Mouse (Mus musculus) forebrain, embryonic 14.5 days (tissue): ENCODE measurements at regions not wholly inside any gene's neighbourhood (a gene's known extent, or its start where the extent isn't known, plus 50 kb on each side); places are given as distances from the start of the nearest gene placed in this dataset.
A peak's percentile ranks its signal among the peaks of the same experiment; 100 is the strongest.

ENCODE experiments used
- ATAC-seq: fragments of 200-750 bp; cut with Nextera tagmentation; 2 replicates; pipeline ENCODE4 v1.8.0; 2017; ENCODE audit warnings: mild to moderate bottlenecking, moderate library complexity
- DNase-seq: peaks from one replicate; pipeline ENCODE4 v3.0.0-alpha.2; 2015; ENCODE audit warnings: low spot score
- H3K27ac ChIP-seq: fragments of 300-500 bp; sonication (generic); 2 replicates; pipeline ENCODE4 v1.5.1; 2014; ENCODE audit warnings: low read depth, mild to moderate bottlenecking, control low read depth, low read length, moderate library complexity
- H3K27me3 ChIP-seq: fragments of 300-500 bp; sonication (generic); replicated peaks from 2 replicates; pipeline ENCODE4 v1.6.1; 2014; ENCODE audit warnings: low read length, control low read depth, mixed read lengths; ENCODE audit not compliant: control insufficient read depth, insufficient read depth
- H3K36me3 ChIP-seq: fragments of 300-500 bp; sonication (generic); 2 replicates; pipeline ENCODE4 v1.6.1; 2014; ENCODE audit warnings: low read length, control low read depth; ENCODE audit not compliant: control insufficient read depth, insufficient read depth
- H3K4me1 ChIP-seq: fragments of 300-500 bp; sonication (generic); 2 replicates; pipeline ENCODE4 v1.6.1; 2014; ENCODE audit warnings: antibody characterized with exemption, low read length, control low read depth; ENCODE audit not compliant: control insufficient read depth, insufficient read depth
- H3K4me2 ChIP-seq: fragments of 300-500 bp; sonication (generic); 2 replicates; pipeline ENCODE4 v1.6.1; 2014; ENCODE audit warnings: mild to moderate bottlenecking, control low read depth, low read length
- H3K4me3 ChIP-seq: fragments of 300-500 bp; sonication (generic); 2 replicates; pipeline ENCODE4 v1.5.1; 2014; ENCODE audit warnings: low read depth, low read length, control low read depth
- H3K9ac ChIP-seq: fragments of 300-500 bp; sonication (generic); 2 replicates; pipeline ENCODE4 v1.6.1; 2014; ENCODE audit warnings: mild to moderate bottlenecking, low read length, control low read depth, moderate library complexity
- H3K9me3 ChIP-seq: fragments of 300-500 bp; sonication (generic); replicated peaks from 2 replicates; pipeline ENCODE4 v1.6.1; 2016; ENCODE audit warnings: low read length, control low read depth, mixed read lengths; ENCODE audit not compliant: control insufficient read depth
- WGBS: fragments of 180-500 bp; shearing (Covaris S2); extraction: QIAGEN DNeasy Blood & Tissue Kit; methylation state at CpG from one replicate; pipeline ENCODE4 v1.1.7; 2014; 5-methylcytosine and 5-hydroxymethylcytosine counted together

GRCm38 (mm10) chr4:124477359-124477868 is 133.2 kb downstream of the 3100002H09Rik start:
- Histone ChIP-seq H3K9me3 (no peaks in the 10 kb centered on the region), H3K4me2 (peak overlapping the region; percentile 45), H3K4me1 (peaks cover 11% of the 10 kb centered on the region), H3K27me3 (peaks cover 10% of the 10 kb centered on the region), H3K36me3 (no peaks in the 10 kb centered on the region), H3K9ac (peak overlapping the region; percentile 43), H3K27ac (peak overlapping the region; percentile 45; the same call in 1 of the 2 replicates), H3K4me3 (no peak overlapping the region)
- DNase-seq (peak; percentile 72), ATAC-seq (peak; percentile 81)
- WGBS: 11% methylated on average over 14 of the region's 14 CpGs

- no peak overlapping the region for H3K9ac ChIP-seq
- no peaks in the 10 kb centered on the region for H3K9me3 ChIP-seq
- no peak overlapping the region for H3K4me3 ChIP-seq
- peak; percentile 88 for DNase-seq
- no peaks in the 10 kb centered on the region for H3K36me3 ChIP-seq
- ATAC-seq: peak; percentile 80
- H3K4me2 ChIP-seq: 0 out of 2 replicates have a peak overlapping the region, but pooled peaks have one; percentile 9
- WGBS: 4% methylated on average over 18 of the region's 18 CpGs
- peaks cover 12% of the 10 kb centered on the region for H3K4me1 ChIP-seq
- peak overlapping the region; percentile 58; the same call in 1 of the 2 replicates for H3K27ac ChIP-seq
- peaks cover 5% of the 10 kb centered on the region; the same call in 1 of the 2 replicates for H3K27me3 ChIP-seq
Observed at GRCm38 (mm10) chr4:124465229-124465820, 145.3 kb downstream of the 3100002H09Rik start.

GRCm38 (mm10) chr4:124455511-124456338 is 154.9 kb downstream of the 3100002H09Rik start:
- Histone ChIP-seq H3K4me1 (peaks cover 15% of the 10 kb centered on the region), H3K9me3 (no peaks in the 10 kb centered on the region), H3K27me3 (no peaks in the 10 kb centered on the region), H3K36me3 (no peaks in the 10 kb centered on the region), H3K4me3 (no peak overlapping the region), H3K4me2 (no peak overlapping the region), H3K9ac (no peak overlapping the region), H3K27ac (0 out of 2 replicates have a peak overlapping the region, but pooled peaks have one; percentile 27)
- WGBS: 23% methylated on average over 14 of the region's 14 CpGs
- ATAC-seq: peak; percentile 65
- DNase-seq: peak; percentile 69

- ATAC-seq: no peak
- Histone ChIP-seq H3K27me3 (no peaks in the 10 kb centered on the region), H3K4me1 (peaks cover 13% of the 10 kb centered on the region), H3K4me3 (no peak overlapping the region), H3K4me2 (no peak overlapping the region), H3K9me3 (no peaks in the 10 kb centered on the region), H3K27ac (no peak overlapping the region), H3K9ac (no peak overlapping the region), H3K36me3 (no peaks in the 10 kb centered on the region)
- peak; percentile 26 for DNase-seq
- 12% methylated on average over 3 of the region's 3 CpGs for WGBS
Observed at GRCm38 (mm10) chr4:124451131-124451530, 159.5 kb downstream of the 3100002H09Rik start.

GRCm38 (mm10) chr4:124446615-124447014 is 164.0 kb downstream of the 3100002H09Rik start:
- Histone ChIP-seq H3K4me2 (no peak overlapping the region), H3K9me3 (no peaks in the 10 kb centered on the region), H3K4me1 (peaks cover 17% of the 10 kb centered on the region), H3K4me3 (no peak overlapping the region), H3K27me3 (peaks cover 11% of the 10 kb centered on the region; the same call in 1 of the 2 replicates), H3K36me3 (no peaks in the 10 kb centered on the region), H3K27ac (peak overlapping the region; percentile 46; the same call in 1 of the 2 replicates), H3K9ac (no peak overlapping the region)
- WGBS: 49% methylated on average over 8 of the region's 8 CpGs
- peak; percentile 55 for DNase-seq
- no peak for ATAC-seq

- H3K36me3 ChIP-seq: no peaks in the 10 kb centered on the region
- H3K4me1 ChIP-seq: peaks cover 12% of the 10 kb centered on the region
- 4% methylated on average over 6 of the region's 10 CpGs for WGBS
- peak overlapping the region; percentile 5; the same call in 1 of the 2 replicates for H3K4me2 ChIP-seq
- H3K27me3 ChIP-seq: peaks cover 11% of the 10 kb centered on the region; the same call in 1 of the 2 replicates
- peak; percentile 54 for DNase-seq
- peak overlapping the region; percentile 35; the same call in 1 of the 2 replicates for H3K9ac ChIP-seq
- H3K27ac ChIP-seq: no peak overlapping the region
- H3K4me3 ChIP-seq: no peak overlapping the region
- H3K9me3 ChIP-seq: no peaks in the 10 kb centered on the region
- ATAC-seq: peak; percentile 72
Observed at GRCm38 (mm10) chr4:124443613-124444108, 166.9 kb downstream of the 3100002H09Rik start.

GRCm38 (mm10) chr4:124443130-124443503 is 167.5 kb downstream of the 3100002H09Rik start:
- H3K27ac ChIP-seq: no peak overlapping the region
- no peak overlapping the region for H3K9ac ChIP-seq
- no peaks in the 10 kb centered on the region for H3K9me3 ChIP-seq
- peaks cover 12% of the 10 kb centered on the region for H3K4me1 ChIP-seq
- DNase-seq: no peak
- 34% methylated on average over 10 of the region's 10 CpGs for WGBS
- peaks cover 11% of the 10 kb centered on the region; the same call in 1 of the 2 replicates for H3K27me3 ChIP-seq
- H3K36me3 ChIP-seq: no peaks in the 10 kb centered on the region
- H3K4me2 ChIP-seq: no peak overlapping the region
- no peak overlapping the region for H3K4me3 ChIP-seq
- ATAC-seq: no peak

- H3K27ac ChIP-seq: no peak overlapping the region
- peaks cover 12% of the 10 kb centered on the region for H3K4me1 ChIP-seq
- no peaks in the 10 kb centered on the region for H3K36me3 ChIP-seq
- H3K4me3 ChIP-seq: no peak overlapping the region
- 10% methylated on average over 10 of the region's 10 CpGs for WGBS
- DNase-seq (no peak), ATAC-seq (no peak)
- no peaks in the 10 kb centered on the region for H3K9me3 ChIP-seq
- peaks cover 11% of the 10 kb centered on the region; the same call in 1 of the 2 replicates for H3K27me3 ChIP-seq
- no peak overlapping the region for H3K9ac ChIP-seq
- no peak overlapping the region for H3K4me2 ChIP-seq
Observed at GRCm38 (mm10) chr4:124442491-124443129, 168.0 kb downstream of the 3100002H09Rik start.
